Mouse (Mus musculus): ENCODE measurements around the gene Pex13.

DNA sequence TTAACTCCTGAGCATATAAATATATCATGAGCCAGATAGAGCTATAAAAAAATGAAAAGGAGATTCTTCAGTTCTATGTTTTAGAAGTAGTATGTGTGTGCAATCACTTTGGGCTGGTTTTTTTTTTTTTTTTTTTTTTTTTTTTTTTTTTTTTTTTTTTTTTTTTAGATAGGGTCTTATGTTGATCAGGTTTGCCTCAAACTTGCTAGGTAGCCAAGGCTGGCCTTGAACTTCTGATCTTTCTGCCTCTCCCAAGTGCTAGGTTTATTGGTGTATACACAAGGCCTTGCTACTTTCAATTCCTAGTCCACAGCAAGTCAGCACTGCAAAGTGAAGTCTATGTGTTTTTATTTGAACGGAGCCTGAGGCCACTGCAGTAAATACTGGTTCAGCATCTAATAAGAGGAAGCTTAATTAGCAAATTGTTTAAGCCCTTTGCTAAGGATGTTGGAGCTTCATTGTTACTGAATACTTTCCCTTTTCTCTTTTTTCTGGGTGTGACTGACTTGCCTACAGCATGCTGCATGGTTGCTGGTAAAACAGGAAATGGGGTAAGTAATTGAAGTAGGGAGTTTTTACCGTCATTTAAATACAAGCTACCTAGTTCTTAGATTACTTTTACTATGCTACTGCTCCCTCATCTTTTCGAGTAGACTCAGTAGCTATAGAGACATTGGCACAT, 33.8 kb upstream of the Pex13 start:
- TF ChIP-seq CTCF (IDR thresholded peaks at IDR 0.05) (no peak), EP300 (IDR thresholded peaks at IDR 0.05) (no peak)

All from lung, postnatal 0 days (tissue).